Mouse (Mus musculus): ENCODE results near the gene Gm15155. TPM values are rescaled to one million over a fixed set of nuclear protein-coding genes. Genes with fewer than 3 reads are reported as not detected.
"Not testable (repeated sequence)": the region's sequence is repeated elsewhere in the genome, so short reads cannot be mapped to it uniquely, and the experiment has no call there.

Gene Gm15155
- polyA plus RNA-seq, 2 experiments = not detected

GRCm38 (mm10) chrX:155657971-155658370 lies 33.4 kb downstream of the Gm15155 start:
- H3K4me2 ChIP-seq (ENCODE audit: low read depth) = no peak overlapping the region
- DNase-seq (ENCODE audit: low read depth in 3 of 3, low spot score in 3 of 3) (no peak), ATAC-seq (ENCODE audit: insufficient read depth) (no peak)
- H3K27me3 ChIP-seq (ENCODE audit: control insufficient read depth, insufficient read depth, low read length) = no peaks in the 10 kb centered on the region
- no peak overlapping the region for H3K9ac ChIP-seq (replicated peaks)
- H3K27ac ChIP-seq = no peak overlapping the region
- no peaks in the 10 kb centered on the region for H3K9me3 ChIP-seq (ENCODE audit: control insufficient read depth, low read length)
- H3K4me1 ChIP-seq (replicated peaks; ENCODE audit: control insufficient read depth in 2 of 2, insufficient read depth in 2 of 2, low read length in 1 of 2) = no peaks in the 10 kb centered on the region
- 48% methylated on average over 1 of the region's 1 CpGs for WGBS (ENCODE audit: insufficient replicate concordance)
- TF ChIP-seq EP300 (IDR thresholded peaks at IDR 0.05; ENCODE audit: low read depth) = no peak
- TF ChIP-seq CTCF (IDR thresholded peaks at IDR 0.05; ENCODE audit: low read depth) = no peak
- no peaks in the 10 kb centered on the region for H3K36me3 ChIP-seq (replicated peaks; ENCODE audit: control insufficient read depth, insufficient read depth, low read depth)
- no peak overlapping the region for H3K4me3 ChIP-seq (ENCODE audit: insufficient read depth in 1 of 2, low read depth in 2 of 2, low read length in 2 of 2)

DNA sequence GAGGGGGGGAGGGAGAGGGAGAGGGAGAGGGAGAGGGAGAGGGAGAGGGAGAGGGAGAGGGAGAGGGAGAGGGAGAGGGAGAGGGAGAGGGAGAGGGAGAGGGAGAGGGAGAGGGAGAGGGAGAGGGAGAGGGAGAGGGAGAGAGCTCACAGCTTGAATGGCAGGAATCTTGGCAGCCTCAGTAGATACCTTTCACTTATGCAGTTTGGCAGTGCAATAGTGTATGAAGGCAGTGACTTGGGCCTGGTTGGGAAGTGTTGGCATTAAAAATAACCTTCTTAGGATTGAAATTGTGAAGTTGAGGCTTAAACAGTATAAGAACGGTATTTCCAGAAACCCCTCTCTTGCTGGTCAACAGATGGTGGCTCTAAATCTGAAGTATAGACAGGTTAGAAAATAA lies 65.9 kb downstream of the Gm15155 start:
- not testable (repeated sequence) for H3K27me3 ChIP-seq (ENCODE audit: control insufficient read depth, insufficient read depth, low read length); ATAC-seq (ENCODE audit: insufficient read depth); H3K9ac ChIP-seq (replicated peaks); H3K4me2 ChIP-seq (ENCODE audit: low read depth); DNase-seq (ENCODE audit: low read depth in 3 of 3, low spot score in 3 of 3); H3K4me3 ChIP-seq (ENCODE audit: insufficient read depth in 1 of 2, low read depth in 2 of 2, low read length in 2 of 2); H3K36me3 ChIP-seq (replicated peaks; ENCODE audit: control insufficient read depth, insufficient read depth, low read depth); H3K9me3 ChIP-seq (ENCODE audit: control insufficient read depth, low read length); H3K4me1 ChIP-seq (replicated peaks; ENCODE audit: control insufficient read depth in 2 of 2, insufficient read depth in 2 of 2, low read length in 1 of 2); H3K27ac ChIP-seq
- 70% methylated on average over 1 of the region's 1 CpGs for WGBS (ENCODE audit: insufficient replicate concordance)

DNA sequence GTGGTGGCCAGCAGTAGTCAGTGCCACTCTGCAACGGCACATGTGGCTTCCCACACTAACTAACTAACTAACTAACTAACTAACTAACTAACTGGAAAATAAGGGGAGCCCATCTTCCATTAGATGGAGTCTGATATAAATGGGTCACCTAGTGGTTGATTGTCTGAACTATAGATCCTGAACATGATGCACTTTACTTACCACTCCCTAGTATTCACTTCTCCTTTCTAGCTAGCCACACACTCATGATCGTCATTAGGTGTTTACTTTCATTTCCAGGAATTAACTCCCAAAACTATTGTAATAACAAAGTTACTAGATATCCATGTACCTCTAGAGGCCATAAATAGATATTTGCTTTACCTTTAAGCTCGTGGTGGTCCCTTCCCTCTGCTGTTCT lies 99.6 kb downstream of the Gm15155 start:
- no peak overlapping the region for H3K4me3 ChIP-seq (ENCODE audit: insufficient read depth in 1 of 2, low read depth in 2 of 2, low read length in 2 of 2)
- no peaks in the 10 kb centered on the region for H3K4me1 ChIP-seq (replicated peaks; ENCODE audit: control insufficient read depth in 2 of 2, insufficient read depth in 2 of 2, low read length in 1 of 2)
- H3K9ac ChIP-seq (replicated peaks) = no peak overlapping the region
- no peak overlapping the region for H3K27ac ChIP-seq
- H3K27me3 ChIP-seq (ENCODE audit: control insufficient read depth, insufficient read depth, low read length) = no peaks in the 10 kb centered on the region
- TF ChIP-seq EP300 (IDR thresholded peaks at IDR 0.05; ENCODE audit: low read depth) (no peak), CTCF (IDR thresholded peaks at IDR 0.05; ENCODE audit: low read depth) (no peak)
- H3K4me2 ChIP-seq (ENCODE audit: low read depth) = no peak overlapping the region
- no peaks in the 10 kb centered on the region for H3K9me3 ChIP-seq (ENCODE audit: control insufficient read depth, low read length)
- no peak for ATAC-seq (ENCODE audit: insufficient read depth)
- WGBS (ENCODE audit: insufficient replicate concordance) = 51% methylated on average over 3 of the region's 3 CpGs
- no peak for DNase-seq (ENCODE audit: low read depth in 3 of 3, low spot score in 3 of 3)
- no peaks in the 10 kb centered on the region for H3K36me3 ChIP-seq (replicated peaks; ENCODE audit: control insufficient read depth, insufficient read depth, low read depth)

DNA sequence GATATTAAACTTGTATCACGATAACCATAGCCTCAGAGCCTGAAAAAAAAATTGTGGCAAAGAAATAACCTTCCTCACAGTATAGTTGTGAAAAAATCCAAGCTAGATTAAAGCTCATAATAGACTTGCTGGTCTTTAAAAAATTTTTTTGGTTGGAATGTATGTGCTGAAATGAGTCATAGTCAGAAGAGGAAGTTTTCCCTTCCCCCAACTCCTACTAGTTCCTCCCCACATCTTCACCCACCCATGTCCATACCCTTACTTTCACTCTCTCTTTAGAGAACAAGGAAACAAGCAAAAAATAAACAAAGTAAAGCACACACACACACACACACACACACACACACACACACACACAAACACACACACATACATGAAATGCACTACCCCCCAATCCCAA lies 103.8 kb downstream of the Gm15155 start:
- Histone ChIP-seq H3K36me3 (replicated peaks; ENCODE audit: control insufficient read depth, insufficient read depth, low read depth) (no peaks in the 10 kb centered on the region), H3K27me3 (ENCODE audit: control insufficient read depth, insufficient read depth, low read length) (no peaks in the 10 kb centered on the region), H3K9me3 (ENCODE audit: control insufficient read depth, low read length) (no peaks in the 10 kb centered on the region), H3K4me1 (replicated peaks; ENCODE audit: control insufficient read depth in 2 of 2, insufficient read depth in 2 of 2, low read length in 1 of 2) (no peaks in the 10 kb centered on the region), H3K9ac (replicated peaks) (no peak overlapping the region), H3K27ac (no peak overlapping the region), H3K4me3 (ENCODE audit: insufficient read depth in 1 of 2, low read depth in 2 of 2, low read length in 2 of 2) (no peak overlapping the region), H3K4me2 (ENCODE audit: low read depth) (no peak overlapping the region)
- 57% methylated on average over 1 of the region's 1 CpGs for WGBS (ENCODE audit: insufficient replicate concordance)
- ATAC-seq (ENCODE audit: insufficient read depth) = no peak
- DNase-seq (ENCODE audit: low read depth in 3 of 3, low spot score in 3 of 3) = no peak
- TF ChIP-seq CTCF (IDR thresholded peaks at IDR 0.05; ENCODE audit: low read depth) (no peak), EP300 (IDR thresholded peaks at IDR 0.05; ENCODE audit: low read depth) (no peak)

DNA sequence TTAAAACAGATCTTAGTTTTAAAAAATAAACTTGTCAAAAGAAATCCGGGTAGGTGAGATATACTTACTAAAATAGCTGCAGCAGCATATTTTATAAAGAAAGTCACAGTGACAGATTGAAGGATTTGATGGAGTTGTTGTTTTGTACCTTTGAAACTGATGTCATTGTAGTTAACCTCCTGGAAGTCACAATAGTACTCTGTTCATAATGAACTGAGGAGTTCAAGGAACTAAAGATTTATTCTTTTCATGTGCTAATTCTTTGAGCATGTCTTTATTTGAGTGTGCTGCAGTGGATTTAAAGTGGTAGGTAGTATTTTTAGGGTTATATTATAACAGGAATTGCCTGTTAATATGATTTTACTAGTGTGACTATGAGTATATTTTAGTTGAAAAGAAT lies 263.6 kb downstream of the Gm15155 start:
- Histone ChIP-seq H3K4me3 (ENCODE audit: insufficient read depth in 1 of 2, low read depth in 2 of 2, low read length in 2 of 2) (no peak overlapping the region), H3K9me3 (ENCODE audit: control insufficient read depth, low read length) (no peaks in the 10 kb centered on the region), H3K36me3 (replicated peaks; ENCODE audit: control insufficient read depth, insufficient read depth, low read depth) (no peaks in the 10 kb centered on the region), H3K27me3 (ENCODE audit: control insufficient read depth, insufficient read depth, low read length) (no peaks in the 10 kb centered on the region), H3K9ac (replicated peaks) (no peak overlapping the region), H3K4me2 (ENCODE audit: low read depth) (no peak overlapping the region), H3K27ac (no peak overlapping the region), H3K4me1 (replicated peaks; ENCODE audit: control insufficient read depth in 2 of 2, insufficient read depth in 2 of 2, low read length in 1 of 2) (no peaks in the 10 kb centered on the region)
- WGBS (ENCODE audit: insufficient replicate concordance) = 47% methylated on average over 1 of the region's 1 CpGs
- TF ChIP-seq EP300 (IDR thresholded peaks at IDR 0.05; ENCODE audit: low read depth) (no peak), CTCF (IDR thresholded peaks at IDR 0.05; ENCODE audit: low read depth) (no peak)
- no peak for ATAC-seq (ENCODE audit: insufficient read depth)
- DNase-seq (ENCODE audit: low read depth in 3 of 3, low spot score in 3 of 3) = no peak

GRCm38 (mm10) chrX:155900040-155900439 lies 275.5 kb downstream of the Gm15155 start:
- Histone ChIP-seq H3K4me3 (ENCODE audit: insufficient read depth in 1 of 2, low read depth in 2 of 2, low read length in 2 of 2) (no peak overlapping the region), H3K27ac (no peak overlapping the region), H3K9ac (replicated peaks) (no peak overlapping the region), H3K4me2 (ENCODE audit: low read depth) (no peak overlapping the region), H3K4me1 (replicated peaks; ENCODE audit: control insufficient read depth in 2 of 2, insufficient read depth in 2 of 2, low read length in 1 of 2) (no peaks in the 10 kb centered on the region), H3K36me3 (replicated peaks; ENCODE audit: control insufficient read depth, insufficient read depth, low read depth) (no peaks in the 10 kb centered on the region), H3K27me3 (ENCODE audit: control insufficient read depth, insufficient read depth, low read length) (no peaks in the 10 kb centered on the region), H3K9me3 (ENCODE audit: control insufficient read depth, low read length) (no peaks in the 10 kb centered on the region)
- ATAC-seq (ENCODE audit: insufficient read depth) (no peak), DNase-seq (ENCODE audit: low read depth in 3 of 3, low spot score in 3 of 3) (no peak)
- WGBS (ENCODE audit: insufficient replicate concordance) = 56% methylated on average over 1 of the region's 1 CpGs
- TF ChIP-seq EP300 (IDR thresholded peaks at IDR 0.05; ENCODE audit: low read depth) (no peak), CTCF (IDR thresholded peaks at IDR 0.05; ENCODE audit: low read depth) (no peak)

Data from liver, embryonic 14.5 days (tissue).